Mouse (Mus musculus): ENCODE data around the gene Clic3. TPM values are rescaled to one million over a fixed set of nuclear protein-coding genes. Genes with fewer than 3 reads are reported as not detected.

The Clic3 gene
- polyA plus RNA-seq, 1 experiment from 2014 or later: 2.0 TPM

DNA sequence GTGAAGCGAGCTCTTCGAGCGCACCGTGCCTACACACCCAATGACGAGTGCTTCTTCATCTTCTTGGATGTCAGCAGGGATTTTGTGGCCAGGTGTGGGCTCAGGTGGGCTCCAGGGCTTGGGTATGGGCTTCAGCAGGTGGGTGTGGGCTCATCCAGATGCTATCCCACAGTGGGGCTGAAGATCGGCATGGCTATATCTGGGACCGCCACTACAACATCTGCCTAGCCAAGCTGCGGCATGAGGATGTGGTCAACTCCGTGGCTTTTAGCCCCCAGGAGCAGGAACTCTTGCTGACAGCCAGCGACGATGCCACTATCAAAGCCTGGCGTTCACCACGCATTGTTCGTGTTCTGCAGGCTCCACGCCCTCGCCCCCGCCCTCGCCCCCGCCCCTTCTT, 47.9 kb downstream of the Clic3 start:
- no peaks in the 10 kb centered on the region for H3K27me3 ChIP-seq (replicated peaks)
- no peaks in the 10 kb centered on the region for H3K9me3 ChIP-seq (replicated peaks)
- peaks cover 35% of the 10 kb centered on the region for H3K36me3 ChIP-seq
- ATAC-seq (ENCODE audit: low FRiP score): no peak
- no peak overlapping the region for H3K27ac ChIP-seq (replicated peaks)
- H3K4me3 ChIP-seq (replicated peaks): no peak overlapping the region
- no peak overlapping the region for H3K4me2 ChIP-seq
- H3K9ac ChIP-seq (replicated peaks): no peak overlapping the region
- WGBS: 94% methylated on average over 19 of the region's 19 CpGs
- peaks cover 18% of the 10 kb centered on the region for H3K4me1 ChIP-seq

DNA sequence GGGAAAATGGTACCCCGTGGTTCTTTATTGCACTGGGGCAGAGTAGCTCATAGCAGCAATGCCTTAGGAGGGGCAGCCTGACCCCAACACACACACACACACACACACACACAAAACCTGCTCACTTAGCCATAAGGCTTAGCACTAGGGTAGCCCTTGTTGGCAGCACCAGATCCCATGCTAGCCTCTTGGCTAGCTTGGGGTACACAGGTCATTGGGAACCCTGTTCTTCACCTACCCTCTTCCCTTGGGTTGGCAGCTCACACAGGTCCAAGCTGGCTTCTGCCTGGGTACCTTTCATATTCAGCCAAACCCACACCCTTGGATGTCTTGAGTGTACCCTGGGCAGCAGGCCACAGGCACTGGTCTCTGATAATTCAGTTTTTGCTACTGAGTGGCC, 48.4 kb downstream of the Clic3 start:
- no peak for ATAC-seq (ENCODE audit: low FRiP score)
- Histone ChIP-seq H3K4me1 (peaks cover 18% of the 10 kb centered on the region), H3K27me3 (replicated peaks) (no peaks in the 10 kb centered on the region), H3K9me3 (replicated peaks) (no peaks in the 10 kb centered on the region), H3K27ac (replicated peaks) (no peak overlapping the region), H3K36me3 (peaks cover 35% of the 10 kb centered on the region), H3K4me3 (replicated peaks) (no peak overlapping the region), H3K4me2 (no peak overlapping the region), H3K9ac (replicated peaks) (no peak overlapping the region)
- 100% methylated on average over 1 of the region's 1 CpGs for WGBS

DNA sequence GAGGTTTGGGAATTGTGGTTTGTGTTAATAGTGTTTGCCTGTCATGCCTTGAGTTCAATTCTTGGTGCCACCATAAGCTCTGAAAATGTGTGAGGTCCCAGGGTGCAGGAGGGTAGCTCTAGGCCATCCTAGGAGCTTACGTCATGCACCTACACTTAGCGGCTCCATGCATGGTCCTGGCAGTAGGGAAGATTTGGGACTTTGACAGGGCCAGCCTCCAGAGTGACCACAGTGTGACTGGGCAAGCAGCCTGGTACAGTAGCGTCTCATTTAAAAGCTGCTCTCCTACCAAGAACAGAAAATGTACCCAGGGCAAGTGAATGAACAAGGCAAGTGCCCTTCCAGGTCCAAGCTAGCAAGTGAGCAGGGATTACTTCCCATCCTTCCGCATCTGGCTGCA, 49.2 kb downstream of the Clic3 start:
- WGBS: 96% methylated on average over 4 of the region's 4 CpGs
- Histone ChIP-seq H3K4me1 (peaks cover 13% of the 10 kb centered on the region), H3K36me3 (peaks cover 35% of the 10 kb centered on the region), H3K27ac (replicated peaks) (no peak overlapping the region), H3K4me2 (no peak overlapping the region), H3K9me3 (replicated peaks) (no peaks in the 10 kb centered on the region), H3K9ac (replicated peaks) (no peak overlapping the region), H3K4me3 (replicated peaks) (no peak overlapping the region), H3K27me3 (replicated peaks) (no peaks in the 10 kb centered on the region)
- ATAC-seq (ENCODE audit: low FRiP score): no peak

DNA sequence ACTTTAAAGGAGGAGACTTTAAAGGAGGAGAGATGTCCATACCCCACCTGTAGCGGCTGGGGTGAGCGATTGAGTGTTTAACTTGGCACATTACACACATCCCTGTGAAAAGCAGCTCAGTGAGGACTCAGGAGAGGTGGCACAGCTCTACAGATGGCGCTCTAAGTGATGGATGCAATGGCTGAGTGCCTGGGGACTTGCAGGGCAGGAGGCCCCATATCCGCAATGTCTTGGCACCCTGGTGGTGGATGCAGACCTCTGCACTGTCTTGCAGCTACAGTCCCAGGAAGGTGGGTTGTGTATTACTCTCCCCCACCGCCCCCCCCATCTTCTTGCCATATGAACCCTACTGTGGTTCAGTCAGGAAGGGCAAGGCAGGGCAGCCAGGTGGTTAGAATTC, 50.3 kb downstream of the Clic3 start:
- 38% methylated on average over 5 of the region's 5 CpGs for WGBS
- H3K27ac ChIP-seq (replicated peaks): no peak overlapping the region

More for the DNA sequence above, 50.3 kb downstream of the Clic3 start:
- H3K27me3 ChIP-seq (replicated peaks): no peaks in the 10 kb centered on the region
- H3K9me3 ChIP-seq (replicated peaks): no peaks in the 10 kb centered on the region
- peaks cover 35% of the 10 kb centered on the region for H3K36me3 ChIP-seq
- no peak overlapping the region for H3K4me2 ChIP-seq
- ATAC-seq (ENCODE audit: low FRiP score): no peak
- no peak overlapping the region for H3K4me3 ChIP-seq (replicated peaks)
- H3K9ac ChIP-seq (replicated peaks): no peak overlapping the region
- peaks cover 5% of the 10 kb centered on the region for H3K4me1 ChIP-seq

Small RNAs within 50 kb of the gene (microRNA-seq; reads per million reads assigned to microRNA genes)
- not detected for gene Mir3087

Other genes starting within 250 kb of the Clic3 start
- gene Nelfb, start 245.3 kb upstream of the Clic3 start, polyA plus RNA-seq (2015; fragmentation: Nextera tagmentation; extraction: Ambion mirVana): 101 and 105 TPM in 2 replicates
- not detected in 2 replicates for gene Stpg3, start 242.2 kb upstream of the Clic3 start, polyA plus RNA-seq (2015; fragmentation: Nextera tagmentation; extraction: Ambion mirVana)
- not detected in 2 replicates for gene Fam166a, start 238.1 kb upstream of the Clic3 start, polyA plus RNA-seq (2015; fragmentation: Nextera tagmentation; extraction: Ambion mirVana)
- gene Tubb4b, start 232.1 kb upstream of the Clic3 start, polyA plus RNA-seq (2015; fragmentation: Nextera tagmentation; extraction: Ambion mirVana): 462 and 502 TPM in 2 replicates
- gene Slc34a3, start 222.5 kb upstream of the Clic3 start, polyA plus RNA-seq (2015; fragmentation: Nextera tagmentation; extraction: Ambion mirVana): not detected in 2 replicates
- gene Rnf224, start 220.1 kb upstream of the Clic3 start, polyA plus RNA-seq (2015; fragmentation: Nextera tagmentation; extraction: Ambion mirVana): not detected in 2 replicates
- gene Rnf208, start 214.6 kb upstream of the Clic3 start, polyA plus RNA-seq (2015; fragmentation: Nextera tagmentation; extraction: Ambion mirVana): 158 and 190 TPM in 2 replicates
- 0.36 and 0.47 TPM in 2 replicates for gene Cysrt1, start 214.4 kb upstream of the Clic3 start, polyA plus RNA-seq (2015; fragmentation: Nextera tagmentation; extraction: Ambion mirVana)
- 4.3 and 4.6 TPM in 2 replicates for gene AL732309.1, start 210.0 kb upstream of the Clic3 start, polyA plus RNA-seq (2015; fragmentation: Nextera tagmentation; extraction: Ambion mirVana)
- 17.5 and 17.7 TPM in 2 replicates for gene Tmem203, start 201.4 kb upstream of the Clic3 start, polyA plus RNA-seq (2015; fragmentation: Nextera tagmentation; extraction: Ambion mirVana)
- gene Tprn, start 194.2 kb upstream of the Clic3 start, polyA plus RNA-seq (2015; fragmentation: Nextera tagmentation; extraction: Ambion mirVana): 14.8 and 16.3 TPM in 2 replicates
- 177 and 183 TPM in 2 replicates for gene Ssna1, start 184.4 kb upstream of the Clic3 start, polyA plus RNA-seq (2015; fragmentation: Nextera tagmentation; extraction: Ambion mirVana)
- 125 and 129 TPM in 2 replicates for gene Anapc2, start 184.4 kb upstream of the Clic3 start, polyA plus RNA-seq (2015; fragmentation: Nextera tagmentation; extraction: Ambion mirVana)
- not detected in 2 replicates for gene Tmem210, start 168.7 kb upstream of the Clic3 start, polyA plus RNA-seq (2015; fragmentation: Nextera tagmentation; extraction: Ambion mirVana)
- gene Lrrc26, start 166.9 kb upstream of the Clic3 start, polyA plus RNA-seq (2015; fragmentation: Nextera tagmentation; extraction: Ambion mirVana): 0.22 and 0.26 TPM in 2 replicates
- gene Grin1, start 137.7 kb upstream of the Clic3 start, polyA plus RNA-seq (2015; fragmentation: Nextera tagmentation; extraction: Ambion mirVana): 58.0 and 68.4 TPM in 2 replicates
- 43.5 and 46.6 TPM in 2 replicates for gene Man1b1, start 124.5 kb upstream of the Clic3 start, polyA plus RNA-seq (2015; fragmentation: Nextera tagmentation; extraction: Ambion mirVana)
- 24.2 and 27.3 TPM in 2 replicates for gene Dpp7, start 100.5 kb upstream of the Clic3 start, polyA plus RNA-seq (2015; fragmentation: Nextera tagmentation; extraction: Ambion mirVana)
- 8.5 and 14.0 TPM in 2 replicates for gene Uap1l1, start 91.2 kb upstream of the Clic3 start, polyA plus RNA-seq (2015; fragmentation: Nextera tagmentation; extraction: Ambion mirVana)
- gene Sapcd2, start 84.5 kb upstream of the Clic3 start, polyA plus RNA-seq (2015; fragmentation: Nextera tagmentation; extraction: Ambion mirVana): 10.6 and 16.3 TPM in 2 replicates
- gene Entpd2, start 61.0 kb upstream of the Clic3 start, polyA plus RNA-seq (2015; fragmentation: Nextera tagmentation; extraction: Ambion mirVana): 9.6 TPM in 2 replicates
- gene Npdc1, start 57.5 kb upstream of the Clic3 start, polyA plus RNA-seq (2015; fragmentation: Nextera tagmentation; extraction: Ambion mirVana): 398 and 483 TPM in 2 replicates
- gene Fut7, start 33.6 kb upstream of the Clic3 start, polyA plus RNA-seq (2015; fragmentation: Nextera tagmentation; extraction: Ambion mirVana): 0.13 and 0.38 TPM in 2 replicates
- 11.2 and 13.4 TPM in 2 replicates for gene Abca2, start 28.1 kb upstream of the Clic3 start, polyA plus RNA-seq (2015; fragmentation: Nextera tagmentation; extraction: Ambion mirVana)
- 100 and 120 TPM in 2 replicates for gene Paxx, start 4.3 kb downstream of the Clic3 start, polyA plus RNA-seq (2015; fragmentation: Nextera tagmentation; extraction: Ambion mirVana)
- gene Ptgds, start 13.2 kb downstream of the Clic3 start, polyA plus RNA-seq (2015; fragmentation: Nextera tagmentation; extraction: Ambion mirVana): 40.1 and 116 TPM in 2 replicates
- not detected in 2 replicates for gene Lcn12, start 37.1 kb downstream of the Clic3 start, polyA plus RNA-seq (2015; fragmentation: Nextera tagmentation; extraction: Ambion mirVana)
- 128 and 134 TPM in 2 replicates for gene Fbxw5, start 43.9 kb downstream of the Clic3 start, polyA plus RNA-seq (2015; fragmentation: Nextera tagmentation; extraction: Ambion mirVana)
- 6.3 and 6.4 TPM in 2 replicates for gene C8g, start 44.9 kb downstream of the Clic3 start, polyA plus RNA-seq (2015; fragmentation: Nextera tagmentation; extraction: Ambion mirVana)
- 15.4 and 21.1 TPM in 2 replicates for gene Traf2, start 90.1 kb downstream of the Clic3 start, polyA plus RNA-seq (2015; fragmentation: Nextera tagmentation; extraction: Ambion mirVana)
- gene Edf1, start 101.0 kb downstream of the Clic3 start, polyA plus RNA-seq (2015; fragmentation: Nextera tagmentation; extraction: Ambion mirVana): 400 and 433 TPM in 2 replicates
- gene Mamdc4, start 118.0 kb downstream of the Clic3 start, polyA plus RNA-seq (2015; fragmentation: Nextera tagmentation; extraction: Ambion mirVana): 2.3 and 33.0 TPM in 2 replicates
- 159 and 181 TPM in 2 replicates for gene Phpt1, start 118.4 kb downstream of the Clic3 start, polyA plus RNA-seq (2015; fragmentation: Nextera tagmentation; extraction: Ambion mirVana)
- 14.5 and 18.9 TPM in 2 replicates for gene Ajm1, start 124.9 kb downstream of the Clic3 start, polyA plus RNA-seq (2015; fragmentation: Nextera tagmentation; extraction: Ambion mirVana)
- 66.8 and 69.6 TPM in 2 replicates for gene Rabl6, start 151.7 kb downstream of the Clic3 start, polyA plus RNA-seq (2015; fragmentation: Nextera tagmentation; extraction: Ambion mirVana)
- 0.23 and 0.27 TPM in 2 replicates for gene Ccdc183, start 160.8 kb downstream of the Clic3 start, polyA plus RNA-seq (2015; fragmentation: Nextera tagmentation; extraction: Ambion mirVana)
- 53.4 and 56.6 TPM in 2 replicates for gene Tmem141, start 165.2 kb downstream of the Clic3 start, polyA plus RNA-seq (2015; fragmentation: Nextera tagmentation; extraction: Ambion mirVana)
- gene Fcna, start 171.2 kb downstream of the Clic3 start, polyA plus RNA-seq (2015; fragmentation: Nextera tagmentation; extraction: Ambion mirVana): 2.7 and 3.8 TPM in 2 replicates
- gene Lcn8, start 196.3 kb downstream of the Clic3 start, polyA plus RNA-seq (2015; fragmentation: Nextera tagmentation; extraction: Ambion mirVana): not detected in 2 replicates
- not detected in 2 replicates for gene Lcn5, start 201.1 kb downstream of the Clic3 start, polyA plus RNA-seq (2015; fragmentation: Nextera tagmentation; extraction: Ambion mirVana)
- not detected in 2 replicates for gene Lcn6, start 219.9 kb downstream of the Clic3 start, polyA plus RNA-seq (2015; fragmentation: Nextera tagmentation; extraction: Ambion mirVana)
- gene Lcn10, start 225.9 kb downstream of the Clic3 start, polyA plus RNA-seq (2015; fragmentation: Nextera tagmentation; extraction: Ambion mirVana): not detected in 2 replicates
- not detected in 2 replicates for gene Obp2a, start 243.2 kb downstream of the Clic3 start, polyA plus RNA-seq (2015; fragmentation: Nextera tagmentation; extraction: Ambion mirVana)
- gene Bmyc, start 249.9 kb downstream of the Clic3 start, polyA plus RNA-seq (2015; fragmentation: Nextera tagmentation; extraction: Ambion mirVana): 162 and 177 TPM in 2 replicates